Mouse (Mus musculus) CH12.LX (cell line): Measurements from ENCODE around the gene Col4a4. TPM values are rescaled to one million over a fixed set of nuclear protein-coding genes. Genes with fewer than 3 reads are reported as not detected.

ENCODE experiments used
- DNase-seq: peaks from one replicate; pipeline ENCODE4 v3.0.0-alpha.2; 2013; ENCODE audit errors: extremely low read depth
- H3K27ac ChIP-seq: 2 replicates; pipeline ENCODE4 v1.5.1; 2012; ENCODE audit warnings: low read depth, mild to moderate bottlenecking, control low read depth, moderate library complexity; ENCODE audit not compliant: insufficient read depth
- H3K27me3 ChIP-seq: replicated peaks from 2 replicates; pipeline ENCODE3; 2012; ENCODE audit warnings: inconsistent platforms
- H3K36me3 ChIP-seq, 2 experiments: replicated peaks in 1 of 2; 2 replicates each; pipeline versions ENCODE3 to v1.6.1; 2012; ENCODE audit warnings: inconsistent platforms in 1 of 2, low read length in 1 of 2, mild to moderate bottlenecking in 1 of 2, mixed read lengths in 1 of 2, moderate library complexity in 1 of 2; ENCODE audit not compliant: control insufficient read depth in 1 of 2, insufficient read depth in 1 of 2
- H3K4me1 ChIP-seq, 2 experiments: 2 replicates each; pipeline ENCODE4 v1.6.1; 2012; ENCODE audit warnings: inconsistent platforms in 1 of 2, moderate library complexity in 1 of 2; ENCODE audit not compliant: insufficient read depth in 2 of 2, control insufficient read depth in 1 of 2
- H3K4me2 ChIP-seq: 2 replicates; pipeline ENCODE4 v1.6.1; 2012; ENCODE audit warnings: low read depth, mild to moderate bottlenecking, control low read depth; ENCODE audit not compliant: poor library complexity, insufficient read depth, severe bottlenecking
- H3K4me3 ChIP-seq, 3 experiments: fragments of 150-350 bp in 1 of 3; sonication (generic) in 1 of 3; replicated peaks in 1 of 3; 2 replicates each; pipeline versions ENCODE3 to v1.5.1; 2011 to 2012; ENCODE audit warnings: low read depth in 2 of 3, low read length in 2 of 3, mild to moderate bottlenecking in 2 of 3, moderate library complexity in 2 of 3, control low read depth in 1 of 3, improper control_type of control experiment in 1 of 3, inconsistent platforms in 1 of 3, mixed read lengths in 1 of 3; ENCODE audit not compliant: poor library complexity in 1 of 3
- H3K79me2 ChIP-seq: replicated peaks from 2 replicates; pipeline ENCODE4 v1.6.1; 2012; ENCODE audit warnings: mild to moderate bottlenecking, moderate library complexity; ENCODE audit not compliant: control insufficient read depth, poor library complexity, insufficient read depth, severe bottlenecking; ENCODE audit errors: extremely low read depth
- H3K9ac ChIP-seq: 2 replicates; pipeline ENCODE4 v1.6.1; 2012; ENCODE audit warnings: low read depth, mild to moderate bottlenecking, control low read depth, moderate library complexity; ENCODE audit not compliant: insufficient read depth
- H3K9me3 ChIP-seq: replicated peaks from 2 replicates; pipeline ENCODE3; 2012; ENCODE audit warnings: low read length, inconsistent platforms, mixed read lengths
- BHLHE40 ChIP-seq: IDR thresholded peaks from 2 replicates; pipeline ENCODE4 v1.6.1; 2011; ENCODE audit warnings: mild to moderate bottlenecking, low read depth, low read length, improper control_type of control experiment
- CTCF ChIP-seq, 2 experiments: IDR thresholded peaks in 1 of 2; conservative IDR thresholded peaks in 1 of 2; 2 replicates each; pipeline ENCODE4 v1.5.1; 2011 to 2012; ENCODE audit warnings: low read depth in 2 of 2, low read length in 2 of 2, improper control_type of control experiment in 1 of 2, inconsistent platforms in 1 of 2, mild to moderate bottlenecking in 1 of 2, moderate library complexity in 1 of 2
- ELF1 ChIP-seq: IDR thresholded peaks from 2 replicates; pipeline ENCODE4 v1.6.1; 2014; ENCODE audit warnings: low read depth, mild to moderate bottlenecking, inconsistent platforms, low read length, improper control_type of control experiment
- GABPA ChIP-seq: IDR thresholded peaks from 2 replicates; pipeline ENCODE4 v1.6.1; 2012; ENCODE audit warnings: low read depth, low read length, improper control_type of control experiment, inconsistent platforms; ENCODE audit not compliant: insufficient replicate concordance
- IRF4 ChIP-seq: IDR thresholded peaks from 2 replicates; pipeline ENCODE4 v1.6.1; 2014; ENCODE audit warnings: low read depth, mild to moderate bottlenecking, inconsistent platforms, low read length, improper control_type of control experiment
- JUN ChIP-seq: IDR thresholded peaks from 2 replicates; pipeline ENCODE4 v1.6.1; 2011; ENCODE audit warnings: low read depth, mild to moderate bottlenecking, low read length, improper control_type of control experiment, moderate library complexity; ENCODE audit not compliant: insufficient read depth
- JUND ChIP-seq: conservative IDR thresholded peaks from 2 replicates; pipeline ENCODE4 v1.6.1; 2011; ENCODE audit warnings: low read depth, low read length, improper control_type of control experiment
- KAT2A ChIP-seq: IDR thresholded peaks from 2 replicates; pipeline ENCODE4 v1.6.1; 2012; ENCODE audit warnings: low read length, improper control_type of control experiment, inconsistent platforms; ENCODE audit not compliant: insufficient replicate concordance
- MXI1 ChIP-seq: IDR thresholded peaks from 2 replicates; pipeline ENCODE4 v1.6.1; 2011; ENCODE audit warnings: mild to moderate bottlenecking, low read depth, low read length, improper control_type of control experiment
- MYC ChIP-seq: IDR thresholded peaks from 2 replicates; pipeline ENCODE4 v1.6.1; 2011; ENCODE audit warnings: low read depth, mild to moderate bottlenecking, improper control_type of control experiment, low read length
- NRF1 ChIP-seq: IDR thresholded peaks from 2 replicates; pipeline ENCODE4 v1.6.1; 2014; ENCODE audit warnings: low read depth, mild to moderate bottlenecking, inconsistent platforms, low read length, improper control_type of control experiment, moderate library complexity
- PAX5 ChIP-seq: IDR thresholded peaks from 2 replicates; pipeline ENCODE4 v1.6.1; 2012; ENCODE audit warnings: low read length, inconsistent platforms, mixed read lengths
- SIN3A ChIP-seq: IDR thresholded peaks from 2 replicates; pipeline ENCODE4 v1.6.1; 2012; ENCODE audit warnings: low read length, improper control_type of control experiment, inconsistent platforms
- ZKSCAN1 ChIP-seq: IDR thresholded peaks from 2 replicates; pipeline ENCODE4 v1.6.1; 2012; ENCODE audit warnings: low read depth, inconsistent platforms, low read length, improper control_type of control experiment, borderline replicate concordance
- ZMIZ1 ChIP-seq: IDR thresholded peaks from 2 replicates; pipeline ENCODE4 v1.6.1; 2012; ENCODE audit warnings: low read depth, mild to moderate bottlenecking, inconsistent platforms, low read length, improper control_type of control experiment
- ZNF384 ChIP-seq: IDR thresholded peaks from 2 replicates; pipeline ENCODE4 v1.6.1; 2012; ENCODE audit warnings: low read depth, low read length, improper control_type of control experiment, inconsistent platforms
- dilution Hi-C: fragments of 300-500 bp; cut with MboI; formaldehyde crosslinking; loops from 2 replicates; pipeline ENCODE4 v1.14.3; 2020; ENCODE audit warnings: low sequenced_read_pairs; ENCODE audit not compliant: extremely low pct_unique_long_range_greater_than_20kb, extremely low pct_ligation_motif_present
- in situ Hi-C: fragments of 300-500 bp; cut with MboI; formaldehyde crosslinking; loops from 3 replicates; pipeline ENCODE4 v1.14.3; 2019; ENCODE audit warnings: low sequenced_read_pairs, low pct_ligation_motif_present, low pct_unique_long_range_greater_than_20kb, mixed read lengths
- polyA plus RNA-seq: library from polyadenylated mRNA; unstranded; fragments of >175 nt; gene quantifications from 2 replicates; pipeline ENCODE4 v1.2.1, GENCODE M21; 2012; ENCODE audit warnings: low read depth; ENCODE audit not compliant: insufficient read length
- total RNA-seq, 2 experiments: library from RNA; depleted of rRNA; stranded (reverse); fragments of 300-350 nt in 1 of 2; fragments of >200 nt in 1 of 2; gene quantifications; 2 replicates each; pipeline ENCODE4 v1.2.3; 2012 to 2014

The Col4a4 gene
- total and polyA plus RNA-seq, 3 experiments, result under 0.01 to 0.03 TPM; not detected in 1

GRCm38 (mm10) chr1:82605347-82605746 is 18.7 kb upstream of the Col4a4 start:
- Histone ChIP-seq H3K4me1 (peaks cover 7 to 15% of the 10 kb centered on the region in 2 experiments; a peak in 3 of 4 replicates), H3K9me3 (no peaks in the 10 kb centered on the region), H3K36me3 (no peaks in the 10 kb centered on the region), H3K27me3 (no peaks in the 10 kb centered on the region), H3K9ac (no peak overlapping the region), H3K79me2 (no peaks in the 10 kb centered on the region), H3K4me3 (no peak overlapping the region), H3K27ac (no peak overlapping the region), H3K4me2 (no peak overlapping the region)
- no peak for DNase-seq
- in situ Hi-C loops, result no loop called here
- dilution Hi-C loops, result no loop called here
- TF ChIP-seq NRF1 (no peak), PAX5 (no peak), MXI1 (no peak), JUN (no peak), GABPA (no peak), KAT2A (no peak), ZMIZ1 (no peak), ZNF384 (no peak), MYC (no peak), BHLHE40 (no peak), CTCF (conservative IDR thresholded peaks at IDR 0.05 in 1 of 2, IDR thresholded peaks at IDR 0.05 in 1 of 2; ENCODE audit: low read depth in 2 of 2, low read length in 2 of 2) (no peak), JUND (no peak)

DNA sequence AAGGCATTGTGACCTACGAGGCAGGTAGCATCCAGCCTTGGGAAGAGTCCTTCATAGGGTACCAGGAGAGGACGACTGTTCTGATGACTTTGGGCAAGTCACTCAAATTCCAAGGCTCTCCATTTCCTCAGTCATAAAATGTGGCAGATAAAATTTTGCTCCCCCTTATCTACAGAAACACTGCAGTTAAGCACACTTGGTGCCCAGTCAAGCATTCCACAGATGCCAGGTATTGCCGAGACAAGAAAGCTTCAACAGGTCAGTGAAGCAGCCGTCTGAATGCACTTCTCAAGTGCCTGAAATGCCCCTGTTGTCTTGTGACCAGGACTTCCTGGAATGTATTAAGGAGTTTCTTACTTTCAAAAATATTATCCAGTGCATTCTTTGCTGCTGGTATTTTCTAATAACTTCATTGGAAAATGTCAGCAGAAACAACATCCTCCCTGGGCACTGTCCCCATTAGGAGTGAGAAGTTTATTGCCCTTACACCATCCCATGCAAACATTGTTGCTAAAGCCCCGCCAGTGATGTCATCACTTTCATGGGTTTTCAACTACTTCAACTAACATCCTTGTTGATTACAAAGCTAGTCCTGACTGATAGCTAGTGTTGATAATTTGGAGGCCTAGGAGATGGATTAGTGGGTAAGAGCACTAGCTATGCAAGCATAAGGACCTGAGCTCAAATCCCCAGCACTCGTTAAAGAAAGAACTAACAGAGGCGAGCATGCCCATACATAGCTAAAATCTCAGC is 16.7 kb upstream of the Col4a4 start:
- Histone ChIP-seq H3K4me2 (no peak overlapping the region), H3K27me3 (no peaks in the 10 kb centered on the region), H3K4me1 (peaks cover 5 to 6% of the 10 kb centered on the region in 2 experiments; a peak in 2 of 4 replicates), H3K36me3 (no peaks in the 10 kb centered on the region), H3K79me2 (no peaks in the 10 kb centered on the region)
- DNase-seq, result no peak
- in situ Hi-C loops (no loop called here), dilution Hi-C loops (no loop called here)
- TF ChIP-seq SIN3A (no peak), ELF1 (no peak), NRF1 (no peak), IRF4 (no peak), KAT2A (no peak), ZKSCAN1 (no peak), JUND (no peak)
- TF ChIP-seq, all 38 proteins: peak for 0
- Histone ChIP-seq H3K27ac (no peak overlapping the region), H3K9me3 (no peaks in the 10 kb centered on the region), H3K9ac (no peak overlapping the region), H3K4me3 (no peak overlapping the region)
